10 mouse cellular contexts compared by ENCODE assay signal in genomic region chr10:39647118-39647517, GRCm38 (mm10). TPM values are rescaled to one million over a fixed set of nuclear protein-coding genes. Genes with fewer than 3 reads are reported as not detected.
DNase-seq lines count a peak whose midpoint lies in the region; ATAC-seq and TF ChIP-seq lines count a peak whose summit lies in the region.
"Had no signal": no experiment of that assay in that cellular context is flagged by ENCODE, and none has a peak within 500 bp of the region (broad histone marks: within the 10 kb centered on the region; RNA-seq: fewer than 3 reads in every experiment).

No protein-coding gene starts in this region.

- H3K4me2 ChIP-seq in forebrain, embryonic 15.5 days (replicated peaks): no peak overlapping the region
- H3K4me2 ChIP-seq in forebrain, embryonic 14.5 days (ENCODE audit: low read length): no peak overlapping the region
- H3K4me2 ChIP-seq in hindbrain, embryonic 14.5 days (replicated peaks): no peak overlapping the region
- H3K4me2 ChIP-seq: limb, embryonic 15.5 days had no signal

- H3K27ac ChIP-seq in forebrain, embryonic 15.5 days (replicated peaks): peak overlapping the region; percentile 73
- no peak overlapping the region; the same call in 1 of the 2 replicates for H3K27ac ChIP-seq in forebrain, embryonic 14.5 days (ENCODE audit: low read depth, low read length)
- peak overlapping the region; percentile 75 for H3K27ac ChIP-seq in layer of hippocampus, adult 2 months
- H3K27ac ChIP-seq in hindbrain, embryonic 14.5 days: peak overlapping the region; percentile 78
- 0 out of 2 replicates have a peak overlapping the region, but pooled peaks have one; percentile 6 for H3K27ac ChIP-seq in small intestine, adult 2 months (ENCODE audit: insufficient read depth, low read depth, low read length)

- 76% methylated on average over 1 of the region's 1 CpGs for WGBS in forebrain, embryonic 15.5 days
- 79% methylated on average over 1 of the region's 1 CpGs for WGBS in forebrain, embryonic 14.5 days
- 83% methylated on average over 1 of the region's 1 CpGs for WGBS in hindbrain, embryonic 14.5 days
- WGBS in small intestine, adult 2 months: 46% methylated on average over 1 of the region's 1 CpGs

- no peak for TF ChIP-seq CTCF in layer of hippocampus, adult 2 months (conservative IDR thresholded peaks at IDR 0.05)
- no peak for TF ChIP-seq CTCF in small intestine, adult 2 months (IDR thresholded peaks at IDR 0.05; ENCODE audit: extremely low read depth, insufficient read length, insufficient replicate concordance, low read depth, low read length)

- H3K27me3 ChIP-seq in forebrain, embryonic 15.5 days: no peaks in the 10 kb centered on the region
- no peaks in the 10 kb centered on the region for H3K27me3 ChIP-seq in forebrain, embryonic 14.5 days (replicated peaks; ENCODE audit: control insufficient read depth, insufficient read depth, low read length)
- no peaks in the 10 kb centered on the region for H3K27me3 ChIP-seq in hindbrain, embryonic 14.5 days (ENCODE audit: control insufficient read depth, insufficient read depth, low read length)
- H3K27me3 ChIP-seq in small intestine, adult 2 months (ENCODE audit: control insufficient read depth, insufficient read depth, low read length): no peaks in the 10 kb centered on the region
- H3K27me3 ChIP-seq: limb, embryonic 15.5 days; Patski had no signal

- no peaks in the 10 kb centered on the region for H3K9me3 ChIP-seq in forebrain, embryonic 15.5 days
- H3K9me3 ChIP-seq in forebrain, embryonic 14.5 days (replicated peaks; ENCODE audit: control insufficient read depth, low read length): no peaks in the 10 kb centered on the region
- no peaks in the 10 kb centered on the region for H3K9me3 ChIP-seq in hindbrain, embryonic 14.5 days (ENCODE audit: control insufficient read depth, low read length)
- H3K9me3 ChIP-seq: limb, embryonic 15.5 days had no signal

- H3K9ac ChIP-seq in forebrain, embryonic 15.5 days (replicated peaks): no peak overlapping the region
- H3K9ac ChIP-seq in forebrain, embryonic 14.5 days (ENCODE audit: low read length): no peak overlapping the region
- H3K9ac ChIP-seq in hindbrain, embryonic 14.5 days: peak overlapping the region; percentile 39; the same call in 1 of the 2 replicates
- H3K9ac ChIP-seq: limb, embryonic 15.5 days had no signal

- no peak for DNase-seq in forebrain, embryonic 14.5 days (ENCODE audit: low spot score)
- no peak for DNase-seq in layer of hippocampus, adult 2 months (ENCODE audit: low spot score in 2 of 2)
- DNase-seq in layer of hippocampus, adult 9-11 months: no peak
- DNase-seq in hindbrain, embryonic 14.5 days (ENCODE audit: low spot score): no peak
- DNase-seq in adrenal gland, postnatal 10 days: no peak
- no peak for DNase-seq in urinary bladder, postnatal 25 days (ENCODE audit: low spot score)

- TF ChIP-seq POLR2A in small intestine, adult 2 months (IDR thresholded peaks at IDR 0.05; ENCODE audit: low read depth, low read length): no peak

- peaks cover 17% of the 10 kb centered on the region for H3K4me1 ChIP-seq in forebrain, embryonic 15.5 days
- peaks cover 12% of the 10 kb centered on the region for H3K4me1 ChIP-seq in forebrain, embryonic 14.5 days (ENCODE audit: control insufficient read depth, insufficient read depth, low read length)
- peaks cover 17% of the 10 kb centered on the region for H3K4me1 ChIP-seq in hindbrain, embryonic 14.5 days (replicated peaks; ENCODE audit: control insufficient read depth, insufficient read depth, low read length)
- H3K4me1 ChIP-seq in small intestine, adult 2 months (ENCODE audit: control insufficient read depth, insufficient read depth, insufficient read length, low read length): no peaks in the 10 kb centered on the region

- H3K36me3 ChIP-seq in forebrain, embryonic 15.5 days: 0 out of 2 replicates have a peak, but pooled peaks cover 12% of the 10 kb centered on the region
- H3K36me3 ChIP-seq in forebrain, embryonic 14.5 days (ENCODE audit: control insufficient read depth, insufficient read depth, low read length): peaks cover 14% of the 10 kb centered on the region
- H3K36me3 ChIP-seq in hindbrain, embryonic 14.5 days (replicated peaks; ENCODE audit: control insufficient read depth, insufficient read depth): peaks cover 17% of the 10 kb centered on the region
- H3K36me3 ChIP-seq in small intestine, adult 2 months (ENCODE audit: control insufficient read depth, insufficient read depth, low read length): peaks cover 75% of the 10 kb centered on the region

- no peak for ATAC-seq in forebrain, embryonic 15.5 days (replicated peaks)
- ATAC-seq in forebrain, embryonic 14.5 days: no peak
- no peak for ATAC-seq in hindbrain, embryonic 14.5 days (ENCODE audit: low FRiP score)
- ATAC-seq: Patski had no signal

- no peak overlapping the region for H3K4me3 ChIP-seq in forebrain, embryonic 15.5 days
- no peak overlapping the region for H3K4me3 ChIP-seq in forebrain, embryonic 14.5 days (ENCODE audit: low read depth, low read length)
- no peak overlapping the region for H3K4me3 ChIP-seq in layer of hippocampus, adult 2 months
- H3K4me3 ChIP-seq in hindbrain, embryonic 14.5 days (replicated peaks; ENCODE audit: low read length): no peak overlapping the region
- H3K4me3 ChIP-seq in small intestine, adult 2 months (ENCODE audit: low read depth, low read length): no peak overlapping the region
- H3K4me3 ChIP-seq: limb, embryonic 15.5 days had no signal

RNA-seq across cellular contexts. Expression of gene Traf3ip2, which starts 34.4 kb away (rescaled TPM):
- polyA plus RNA-seq in forebrain, embryonic 15.5 days (2015; fragmentation: Nextera tagmentation; extraction: Ambion mirVana): 4.5 and 5.0 TPM in 2 replicates
- 4.8 and 5.7 TPM in 2 replicates for polyA plus RNA-seq in forebrain, embryonic 14.5 days (2014; fragmentation: Nextera tagmentation; extraction: Ambion mirVana)
- 1 to 10 TPM; 2.5 to 2.6 TPM for total RNA-seq in layer of hippocampus, adult 2 months (2021)
- 8.3 and 10.1 TPM in 2 replicates for polyA plus RNA-seq in hindbrain, embryonic 14.5 days (2014; fragmentation: Nextera tagmentation; extraction: Ambion mirVana)
- 16.0 and 26.9 TPM in 2 replicates for polyA plus RNA-seq in small intestine, adult 2 months (2012; rRNA removed)
- total RNA-seq in adrenal gland, postnatal 10 days (2021): 10 to 100 TPM in 1 of 2 experiments, 1 to 10 TPM in 1; 9.9 to 20.0 TPM
